Mouse (Mus musculus) spleen, postnatal 14 days (tissue): ENCODE measurements around the gene Rala.
"Not testable (repeated sequence)": the region's sequence is repeated elsewhere in the genome, so short reads cannot be mapped to it uniquely, and the experiment has no call there.

Experiments
- DNase-seq, 2 experiments: peaks; one replicate each; pipeline ENCODE4 v3.0.0; 2021 to 2022; ENCODE audit warnings: low spot score in 2 of 2

Rala gene

GRCm38 (mm10) chr13:17944078-17944917 lies at the start of gene Rala:
TSS of gene Rala (minus strand) at chr13:17944239.
- peak; percentile 81 to 86 for DNase-seq

- no peak for DNase-seq
Observed at GRCm38 (mm10) chr13:17993515-17993847, 49.4 kb upstream of the Rala start.

- DNase-seq, result peak; percentile 71 to 85
Observed at GRCm38 (mm10) chr13:17992697-17993514, 48.9 kb upstream of the Rala start, which contains the start of gene Yae1d1. TSS of gene Yae1d1 (minus strand) at chr13:17993349.

GRCm38 (mm10) chr13:17992009-17992408 lies 48.0 kb upstream of the Rala start:
- no peak for DNase-seq

GRCm38 (mm10) chr13:17983194-17983593 lies 39.2 kb upstream of the Rala start:
- no peak for DNase-seq

- no peak for DNase-seq
Observed at GRCm38 (mm10) chr13:17982634-17983033, 38.6 kb upstream of the Rala start.

GRCm38 (mm10) chr13:17976854-17977739 lies 33.1 kb upstream of the Rala start:
- no peak for DNase-seq

GRCm38 (mm10) chr13:17975891-17976290 lies 31.9 kb upstream of the Rala start:
- no peak for DNase-seq

GRCm38 (mm10) chr13:17975457-17975856 lies 31.4 kb upstream of the Rala start:
- no peak for DNase-seq

- DNase-seq, result no peak
Observed at GRCm38 (mm10) chr13:17974734-17975133, 30.7 kb upstream of the Rala start.

- DNase-seq, result no peak
Observed at GRCm38 (mm10) chr13:17960613-17961012, 16.6 kb upstream of the Rala start.

GRCm38 (mm10) chr13:17954282-17954681 lies 10.2 kb upstream of the Rala start:
- no peak for DNase-seq

GRCm38 (mm10) chr13:17950581-17950980 lies 6.5 kb upstream of the Rala start:
- DNase-seq, result not testable (repeated sequence)

GRCm38 (mm10) chr13:17949555-17949954 lies 5.5 kb upstream of the Rala start:
- no peak for DNase-seq

GRCm38 (mm10) chr13:17943306-17944077 lies 547 bp downstream of the Rala start:
- DNase-seq, result no peak

- no peak for DNase-seq
Observed at GRCm38 (mm10) chr13:17942338-17942737, 1.7 kb downstream of the Rala start.

- no peak for DNase-seq
Observed at GRCm38 (mm10) chr13:17907309-17907708, 36.7 kb downstream of the Rala start.

- DNase-seq, result no peak
Observed at GRCm38 (mm10) chr13:17901474-17901873, 42.6 kb downstream of the Rala start.

GRCm38 (mm10) chr13:17900641-17901040 lies 43.4 kb downstream of the Rala start:
- no peak for DNase-seq

- no peak for DNase-seq
Observed at GRCm38 (mm10) chr13:17897040-17897439, 47.0 kb downstream of the Rala start.

- DNase-seq, result no peak
Observed at GRCm38 (mm10) chr13:17891545-17891944, 52.5 kb downstream of the Rala start.
